Mouse (Mus musculus) spleen, adult 2 months (tissue): ENCODE data around the gene Stxbp6.

Experiments
- CTCF ChIP-seq: fragments of 200-500 bp; IDR thresholded peaks from 2 replicates; pipeline ENCODE4 v1.5.1; 2011; ENCODE audit warnings: mild to moderate bottlenecking, inconsistent platforms; ENCODE audit not compliant: insufficient read depth, insufficient read length, insufficient replicate concordance; ENCODE audit errors: extremely low read depth
- POLR2A ChIP-seq: fragments of 200-500 bp; IDR thresholded peaks from 2 replicates; pipeline ENCODE4 v1.6.1; 2011; ENCODE audit warnings: low read depth, low read length, inconsistent platforms

DNA sequence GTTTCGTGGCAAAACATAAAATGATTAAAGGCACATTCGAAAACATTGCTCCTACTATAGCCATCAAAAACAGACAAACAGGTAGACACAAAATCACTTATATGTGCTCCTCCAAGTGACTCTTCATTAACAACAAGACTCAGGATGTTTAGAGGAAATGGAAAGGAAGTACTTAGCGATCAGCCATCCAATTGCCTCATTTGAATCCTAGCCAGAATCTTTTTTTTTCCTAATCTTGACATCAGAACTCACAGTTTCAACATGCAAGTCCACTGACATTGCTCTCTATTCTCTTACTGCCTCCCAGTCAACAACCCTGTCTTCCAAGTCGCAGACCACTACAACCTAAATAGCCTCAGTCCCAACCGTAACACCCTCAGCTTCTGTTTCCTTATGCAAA is 21.2 kb downstream of the Stxbp6 start:
- TF ChIP-seq CTCF (no peak), POLR2A (no peak)
